Mouse (Mus musculus) kidney, postnatal 0 days (tissue): ENCODE measurements around the gene Mybbp1a. TPM values are rescaled to one million over a fixed set of nuclear protein-coding genes. Genes with fewer than 3 reads are reported as not detected.

Experiments used
- ATAC-seq: fragments of 200-750 bp; cut with Nextera tagmentation; replicated peaks from 2 replicates; pipeline ENCODE4 v1.8.0; 2017; ENCODE audit warnings: low read depth, moderate number of reproducible peaks, moderate TSS enrichment, moderate library complexity; ENCODE audit not compliant: low FRiP score
- DNase-seq: peaks from one replicate; pipeline ENCODE4 v3.0.0-alpha.2; 2016; ENCODE audit warnings: low spot score
- H3K27ac ChIP-seq: fragments of 300-500 bp; sonication (generic); 2 replicates; pipeline ENCODE4 v1.5.1; 2014; ENCODE audit warnings: mild to moderate bottlenecking
- H3K27me3 ChIP-seq: fragments of 300-500 bp; sonication (generic); 2 replicates; pipeline ENCODE4 v1.6.1; 2014; ENCODE audit warnings: low read length, mixed read lengths; ENCODE audit not compliant: insufficient read depth
- H3K36me3 ChIP-seq: fragments of 300-500 bp; sonication (generic); 2 replicates; pipeline ENCODE4 v1.6.1; 2014; ENCODE audit warnings: low read length, mixed read lengths; ENCODE audit not compliant: insufficient read depth
- H3K4me1 ChIP-seq: fragments of 300-500 bp; sonication (generic); replicated peaks from 2 replicates; pipeline ENCODE4 v1.6.1; 2014; ENCODE audit warnings: antibody characterized with exemption, low read length, mixed read lengths; ENCODE audit not compliant: insufficient read depth
- H3K4me2 ChIP-seq: fragments of 300-500 bp; sonication (generic); 2 replicates; pipeline ENCODE4 v1.6.1; 2014; ENCODE audit warnings: mild to moderate bottlenecking, low read length, moderate library complexity, mixed read lengths
- H3K4me3 ChIP-seq: fragments of 300-500 bp; sonication (generic); replicated peaks from 2 replicates; pipeline ENCODE4 v1.5.1; 2014; ENCODE audit warnings: low read depth, low read length
- H3K9ac ChIP-seq: fragments of 300-500 bp; sonication (generic); 2 replicates; pipeline ENCODE4 v1.6.1; 2014; ENCODE audit warnings: low read depth, low read length
- H3K9me3 ChIP-seq: fragments of 300-500 bp; sonication (generic); replicated peaks from 2 replicates; pipeline ENCODE4 v1.6.1; 2016; ENCODE audit warnings: low read length, inconsistent platforms, mixed read lengths
- CTCF ChIP-seq: IDR thresholded peaks from 2 replicates; pipeline ENCODE4 v1.5.1; 2016; ENCODE audit warnings: antibody characterized with exemption, low read depth, mild to moderate bottlenecking, moderate library complexity
- WGBS: fragments of 180-500 bp; shearing (Covaris S2); extraction: QIAGEN DNeasy Blood & Tissue Kit; methylation state at CpG from one replicate; pipeline ENCODE4 v1.1.7; 2014; 5-methylcytosine and 5-hydroxymethylcytosine counted together
- polyA plus RNA-seq: library from polyadenylated mRNA; unstranded; fragments of >200 nt; fragmentation: Nextera tagmentation; extraction: Ambion mirVana; gene quantifications from 2 replicates; pipeline ENCODE4 v1.2.1, GENCODE M21; 2015

The Mybbp1a gene
- polyA plus RNA-seq, 1 experiment from 2014 or later, result 109 TPM

GRCm38 (mm10) chr11:72491130-72491960 lies 50.2 kb downstream of the Mybbp1a start:
- H3K27me3 ChIP-seq, result no peaks in the 10 kb centered on the region
- H3K36me3 ChIP-seq, result no peaks in the 10 kb centered on the region
- no peak overlapping the region for H3K4me2 ChIP-seq
- ATAC-seq, result no peak
- 61% methylated on average over 15 of the region's 15 CpGs for WGBS
- no peak for TF ChIP-seq CTCF
- no peaks in the 10 kb centered on the region for H3K9me3 ChIP-seq
- H3K4me1 ChIP-seq, result 0 out of 2 replicates have a peak, but pooled peaks cover 8% of the 10 kb centered on the region
- H3K4me3 ChIP-seq, result no peak overlapping the region
- no peak overlapping the region for H3K27ac ChIP-seq
- DNase-seq, result no peak
- no peak overlapping the region for H3K9ac ChIP-seq

- DNase-seq (peak; percentile 72), ATAC-seq (no peak)
- Histone ChIP-seq H3K4me3 (no peak overlapping the region), H3K27me3 (no peaks in the 10 kb centered on the region), H3K4me2 (no peak overlapping the region), H3K4me1 (0 out of 2 replicates have a peak, but pooled peaks cover 10% of the 10 kb centered on the region), H3K9me3 (no peaks in the 10 kb centered on the region), H3K9ac (no peak overlapping the region), H3K36me3 (no peaks in the 10 kb centered on the region), H3K27ac (no peak overlapping the region)
- WGBS, result 54% methylated on average over 8 of the region's 8 CpGs
- TF ChIP-seq CTCF, result no peak
These were observed 53.2 kb downstream of the Mybbp1a start for GRCm38 (mm10) chr11:72494046-72494988.

- ATAC-seq (no peak), DNase-seq (no peak)
- H3K36me3 ChIP-seq, result no peaks in the 10 kb centered on the region
- 0 out of 2 replicates have a peak, but pooled peaks cover 10% of the 10 kb centered on the region for H3K4me1 ChIP-seq
- TF ChIP-seq CTCF, result no peak
- 54% methylated on average over 3 of the region's 3 CpGs for WGBS
- H3K27ac ChIP-seq, result no peak overlapping the region
- no peak overlapping the region for H3K4me3 ChIP-seq
- H3K9me3 ChIP-seq, result no peaks in the 10 kb centered on the region
- H3K27me3 ChIP-seq, result no peaks in the 10 kb centered on the region
- H3K9ac ChIP-seq, result no peak overlapping the region
- H3K4me2 ChIP-seq, result no peak overlapping the region
These were observed 54.9 kb downstream of the Mybbp1a start for GRCm38 (mm10) chr11:72496066-72496465.

- no peak for ATAC-seq
These were observed 55.6 kb downstream of the Mybbp1a start for GRCm38 (mm10) chr11:72496775-72497174.

GRCm38 (mm10) chr11:72497367-72497766 lies 56.2 kb downstream of the Mybbp1a start:
- no peak for TF ChIP-seq CTCF
- no peak overlapping the region for H3K4me2 ChIP-seq
- 24% methylated on average over 4 of the region's 4 CpGs for WGBS
- no peak overlapping the region for H3K4me3 ChIP-seq
- DNase-seq (no peak), ATAC-seq (no peak)
- no peak overlapping the region for H3K9ac ChIP-seq
- peaks cover 15% of the 10 kb centered on the region; the same call in 1 of the 2 replicates for H3K4me1 ChIP-seq
- H3K36me3 ChIP-seq, result no peaks in the 10 kb centered on the region
- no peaks in the 10 kb centered on the region for H3K27me3 ChIP-seq
- no peaks in the 10 kb centered on the region for H3K9me3 ChIP-seq
- H3K27ac ChIP-seq, result no peak overlapping the region

More at GRCm38 (mm10) chr11:72496775-72497174, 55.6 kb downstream of the Mybbp1a start:
- no peak overlapping the region for H3K4me3 ChIP-seq
- DNase-seq, result no peak
- no peak overlapping the region for H3K4me2 ChIP-seq
- no peaks in the 10 kb centered on the region for H3K36me3 ChIP-seq
- H3K9ac ChIP-seq, result no peak overlapping the region
- no peaks in the 10 kb centered on the region for H3K27me3 ChIP-seq
- no peak for TF ChIP-seq CTCF
- peaks cover 14% of the 10 kb centered on the region; the same call in 1 of the 2 replicates for H3K4me1 ChIP-seq
- no peak overlapping the region for H3K27ac ChIP-seq
- no peaks in the 10 kb centered on the region for H3K9me3 ChIP-seq
- WGBS, result 50% methylated on average over 1 of the region's 1 CpGs

GRCm38 (mm10) chr11:72500139-72500538 lies 59.0 kb downstream of the Mybbp1a start:
- H3K4me1 ChIP-seq, result peaks cover 29% of the 10 kb centered on the region
- WGBS, result 86% methylated on average over 4 of the region's 4 CpGs
- no peak overlapping the region for H3K4me2 ChIP-seq
- no peaks in the 10 kb centered on the region for H3K36me3 ChIP-seq
- no peak for TF ChIP-seq CTCF
- ATAC-seq (no peak), DNase-seq (no peak)
- H3K9ac ChIP-seq, result no peak overlapping the region
- no peaks in the 10 kb centered on the region for H3K9me3 ChIP-seq
- no peak overlapping the region for H3K27ac ChIP-seq
- H3K27me3 ChIP-seq, result no peaks in the 10 kb centered on the region
- H3K4me3 ChIP-seq, result no peak overlapping the region

Other genes starting within 250 kb of the Mybbp1a start
- 0.05 and 0.10 TPM in 2 replicates for gene Gm43951, start 234.5 kb upstream of the Mybbp1a start, polyA plus RNA-seq
- gene 4933427D14Rik, start 233.9 kb upstream of the Mybbp1a start, polyA plus RNA-seq, result 12.8 and 14.8 TPM in 2 replicates
- gene Txndc17, start 233.8 kb upstream of the Mybbp1a start, polyA plus RNA-seq, result 260 and 268 TPM in 2 replicates
- gene Med31, start 225.8 kb upstream of the Mybbp1a start, polyA plus RNA-seq, result 47.5 and 49.2 TPM in 2 replicates
- gene Slc13a5, start 174.1 kb upstream of the Mybbp1a start, polyA plus RNA-seq, result 0.04 and 0.10 TPM in 2 replicates
- 25.0 and 28.3 TPM in 2 replicates for gene Xaf1, start 139.7 kb upstream of the Mybbp1a start, polyA plus RNA-seq
- gene Fbxo39, start 126.9 kb upstream of the Mybbp1a start, polyA plus RNA-seq, result not detected in 2 replicates
- 4.6 and 5.1 TPM in 2 replicates for gene Tekt1, start 78.9 kb upstream of the Mybbp1a start, polyA plus RNA-seq
- 112 and 129 TPM in 2 replicates for gene Smtnl2, start 29.6 kb upstream of the Mybbp1a start, polyA plus RNA-seq
- gene Ggt6, start 5.8 kb upstream of the Mybbp1a start, polyA plus RNA-seq, result 3.3 and 3.8 TPM in 2 replicates
- gene Spns2, start 48.5 kb downstream of the Mybbp1a start, polyA plus RNA-seq, result 6.3 and 7.4 TPM in 2 replicates
- gene Spns3, start 109.2 kb downstream of the Mybbp1a start, polyA plus RNA-seq, result 0.99 and 1.1 TPM in 2 replicates
- gene Ube2g1, start 165.9 kb downstream of the Mybbp1a start, polyA plus RNA-seq, result 61.2 and 63.4 TPM in 2 replicates
- 11.8 and 12.6 TPM in 2 replicates for gene Ankfy1, start 248.7 kb downstream of the Mybbp1a start, polyA plus RNA-seq